Mouse (Mus musculus) left cerebral cortex, postnatal 10 days (tissue): ENCODE measurements around the gene Rnf39. TPM values are rescaled to one million over a fixed set of nuclear protein-coding genes. Genes with fewer than 3 reads are reported as not detected.

Experiments used
- DNase-seq, 2 experiments: peaks; one replicate each; pipeline ENCODE4 v3.0.0; 2021 to 2022; ENCODE audit warnings: low spot score in 2 of 2, mixed read lengths in 1 of 2; ENCODE audit errors: extremely low spot score in 1 of 2
- intact Hi-C: fragments of 180-260 bp; cut with DNase I; formaldehyde crosslinking; loops from one replicate; pipeline ENCODE4 v1.15.1; 2025
- total RNA-seq, 2 experiments: library from RNA; stranded (reverse); gene quantifications; 2 replicates each; pipeline ENCODE4 v1.2.3; 2021

Rnf39 gene
- total RNA-seq, 2 experiments from 2014 or later = 1.3 to 2.6 TPM

GRCm38 (mm10) chr17:36930233-36930632 is 12.5 kb upstream of the Rnf39 start:
- no peak for DNase-seq

GRCm38 (mm10) chr17:36931130-36931529 is 11.6 kb upstream of the Rnf39 start:
- DNase-seq = no peak
- intact Hi-C loops = no loop called here

More at GRCm38 (mm10) chr17:36930233-36930632, 12.5 kb upstream of the Rnf39 start:
- intact Hi-C loops = no loop called here

- no peak for DNase-seq
- intact Hi-C loops = no loop called here
Observed at GRCm38 (mm10) chr17:36931806-36932205, 10.9 kb upstream of the Rnf39 start.

- no peak for DNase-seq
- intact Hi-C loops = no loop called here
Observed at GRCm38 (mm10) chr17:36938056-36938455, 4.7 kb upstream of the Rnf39 start.

GRCm38 (mm10) chr17:36942391-36942790 is 327 bp upstream of the Rnf39 start:
- peak in 1 of 2 experiments; percentile 56 for DNase-seq
- intact Hi-C loops = no loop called here

GRCm38 (mm10) chr17:36943691-36944090 is 973 bp downstream of the Rnf39 start:
- intact Hi-C loops = no loop called here
- DNase-seq = no peak

GRCm38 (mm10) chr17:36944121-36944775 is 1.5 kb downstream of the Rnf39 start:
- no peak for DNase-seq
- intact Hi-C loops = no loop called here

- DNase-seq = peak in 1 of 2 experiments; percentile 75
- intact Hi-C loops = no loop called here
Observed at GRCm38 (mm10) chr17:36947051-36947819, 4.5 kb downstream of the Rnf39 start.

- intact Hi-C loops = no loop called here
- DNase-seq = no peak
Observed at GRCm38 (mm10) chr17:36948286-36948685, 5.6 kb downstream of the Rnf39 start.

- intact Hi-C loops = no loop called here
Observed at GRCm38 (mm10) chr17:36949265-36949664, 6.5 kb downstream of the Rnf39 start.

GRCm38 (mm10) chr17:36950981-36951947 is 8.5 kb downstream of the Rnf39 start, which contains the start of gene Ppp1r11:
Gene Ppp1r11 (minus strand): TSS chr17:36951741.
- intact Hi-C loops = loop anchor here (2.0 kb wide), 1 partner anchor 96 kb away; no protein-coding TSS in a partner anchor
- peak; percentile 97 to 98 for DNase-seq

More at GRCm38 (mm10) chr17:36949265-36949664, 6.5 kb downstream of the Rnf39 start:
- no peak for DNase-seq

- DNase-seq = no peak
- intact Hi-C loops = no loop called here
Observed at GRCm38 (mm10) chr17:36952631-36953030, 9.9 kb downstream of the Rnf39 start.

- no peak for DNase-seq
Observed at GRCm38 (mm10) chr17:36953062-36953461, 10.3 kb downstream of the Rnf39 start.

GRCm38 (mm10) chr17:36957999-36958743 is 15.5 kb downstream of the Rnf39 start, which contains the start of the genes Znrd1 and Znrd1as:
Gene Znrd1 (minus strand): TSS chr17:36958559.
Gene Znrd1as (plus strand): TSS chr17:36958592.
- peak; percentile 95 to 97 for DNase-seq
- intact Hi-C loops = loop anchor here (5.0 kb wide), 1 partner anchor 44 kb away; the partner anchor contains the start of gene Zfp57

More at GRCm38 (mm10) chr17:36953062-36953461, 10.3 kb downstream of the Rnf39 start:
- intact Hi-C loops = no loop called here

GRCm38 (mm10) chr17:36958884-36959283 is 16.2 kb downstream of the Rnf39 start:
- intact Hi-C loops = loop anchor here (5.0 kb wide), 1 partner anchor 43 kb away; the partner anchor contains the start of gene Zfp57
- no peak for DNase-seq

- intact Hi-C loops = no loop called here
- DNase-seq = no peak
Observed at GRCm38 (mm10) chr17:36961125-36961524, 18.4 kb downstream of the Rnf39 start.

- no peak for DNase-seq
- intact Hi-C loops = no loop called here
Observed at GRCm38 (mm10) chr17:36966875-36967274, 24.2 kb downstream of the Rnf39 start.

- intact Hi-C loops = no loop called here
- no peak for DNase-seq
Observed at GRCm38 (mm10) chr17:36970316-36970890, 27.7 kb downstream of the Rnf39 start.
